Mouse (Mus musculus): ENCODE data around the gene Pcgf3. TPM values are rescaled to one million over a fixed set of nuclear protein-coding genes. Genes with fewer than 3 reads are reported as not detected.
A peak's percentile ranks its signal among the peaks of the same experiment; 100 is the strongest.

Gene Pcgf3
- 22.8 and 30.4 TPM in 2 replicates for polyA plus RNA-seq (2015; fragmentation: Nextera tagmentation; extraction: Ambion mirVana)

GRCm38 (mm10) chr5:108461082-108462065 is at the start of gene Pcgf3:
Gene Pcgf3 (plus strand): TSS chr5:108461232.
- peaks cover 34% of the 10 kb centered on the region for H3K4me1 ChIP-seq
- H3K9ac ChIP-seq: peak within 1 kb of the TSS; percentile 99
- under 1% methylated on average over 62 of the region's 62 CpGs for WGBS
- peak; percentile 99 for ATAC-seq (ENCODE audit: insufficient number of reproducible peaks, insufficient read depth, low FRiP score, low TSS enrichment, low read depth)
- peak within 1 kb of the TSS; percentile 99 for H3K4me2 ChIP-seq
- H3K27ac ChIP-seq: peak within 1 kb of the TSS; percentile 81
- H3K4me3 ChIP-seq: peak within 1 kb of the TSS; percentile 94
- H3K36me3 ChIP-seq: 0 out of 2 replicates have a peak, but pooled peaks cover 2% of the 10 kb centered on the region
- no peaks in the 10 kb centered on the region for H3K9me3 ChIP-seq
- H3K27me3 ChIP-seq: 0 out of 2 replicates have a peak, but pooled peaks cover 9% of the 10 kb centered on the region

GRCm38 (mm10) chr5:108414711-108415110 is 46.3 kb upstream of the Pcgf3 start:
- no peak for ATAC-seq (ENCODE audit: insufficient number of reproducible peaks, insufficient read depth, low FRiP score, low TSS enrichment, low read depth)
- Histone ChIP-seq H3K9ac (no peak overlapping the region), H3K9me3 (no peaks in the 10 kb centered on the region), H3K36me3 (no peaks in the 10 kb centered on the region), H3K27me3 (no peaks in the 10 kb centered on the region), H3K4me1 (no peaks in the 10 kb centered on the region), H3K27ac (no peak overlapping the region), H3K4me3 (no peak overlapping the region), H3K4me2 (no peak overlapping the region)
- 70% methylated on average over 2 of the region's 2 CpGs for WGBS

GRCm38 (mm10) chr5:108422741-108423140 is 38.3 kb upstream of the Pcgf3 start:
- ATAC-seq (ENCODE audit: insufficient number of reproducible peaks, insufficient read depth, low FRiP score, low TSS enrichment, low read depth): no peak
- WGBS: 78% methylated on average over 3 of the region's 3 CpGs

GRCm38 (mm10) chr5:108423427-108423826 is 37.6 kb upstream of the Pcgf3 start:
- Histone ChIP-seq H3K4me3 (no peak overlapping the region), H3K27me3 (no peaks in the 10 kb centered on the region), H3K4me2 (no peak overlapping the region), H3K27ac (no peak overlapping the region), H3K9ac (no peak overlapping the region), H3K4me1 (no peaks in the 10 kb centered on the region), H3K36me3 (no peaks in the 10 kb centered on the region), H3K9me3 (no peaks in the 10 kb centered on the region)
- ATAC-seq (ENCODE audit: insufficient number of reproducible peaks, insufficient read depth, low FRiP score, low TSS enrichment, low read depth): no peak
- WGBS: 79% methylated on average over 2 of the region's 2 CpGs

More at GRCm38 (mm10) chr5:108422741-108423140, 38.3 kb upstream of the Pcgf3 start:
- H3K4me3 ChIP-seq: no peak overlapping the region
- no peaks in the 10 kb centered on the region for H3K4me1 ChIP-seq
- no peaks in the 10 kb centered on the region for H3K27me3 ChIP-seq
- H3K9me3 ChIP-seq: no peaks in the 10 kb centered on the region
- H3K4me2 ChIP-seq: no peak overlapping the region
- no peaks in the 10 kb centered on the region for H3K36me3 ChIP-seq
- no peak overlapping the region for H3K27ac ChIP-seq
- no peak overlapping the region for H3K9ac ChIP-seq

- Histone ChIP-seq H3K4me2 (no peak overlapping the region), H3K36me3 (peaks cover 23% of the 10 kb centered on the region), H3K4me1 (no peaks in the 10 kb centered on the region), H3K9ac (no peak overlapping the region), H3K27me3 (no peaks in the 10 kb centered on the region), H3K27ac (no peak overlapping the region), H3K9me3 (no peaks in the 10 kb centered on the region), H3K4me3 (no peak overlapping the region)
- ATAC-seq (ENCODE audit: insufficient number of reproducible peaks, insufficient read depth, low FRiP score, low TSS enrichment, low read depth): peak; percentile 48; the same call in 1 of the 2 replicates
- 60% methylated on average over 1 of the region's 1 CpGs for WGBS
Observed at GRCm38 (mm10) chr5:108427186-108427585, 33.8 kb upstream of the Pcgf3 start.

- no peaks in the 10 kb centered on the region for H3K9me3 ChIP-seq
- H3K4me2 ChIP-seq: no peak overlapping the region
- no peak overlapping the region for H3K27ac ChIP-seq
- H3K4me1 ChIP-seq: peaks cover 11% of the 10 kb centered on the region
- H3K27me3 ChIP-seq: no peaks in the 10 kb centered on the region
- H3K4me3 ChIP-seq: no peak overlapping the region
- no peak overlapping the region for H3K9ac ChIP-seq
- no peak for ATAC-seq (ENCODE audit: insufficient number of reproducible peaks, insufficient read depth, low FRiP score, low TSS enrichment, low read depth)
- WGBS: 87% methylated on average over 6 of the region's 6 CpGs
- H3K36me3 ChIP-seq: peaks cover 29% of the 10 kb centered on the region
Observed at GRCm38 (mm10) chr5:108431196-108431595, 29.8 kb upstream of the Pcgf3 start.

- no peaks in the 10 kb centered on the region; the same call in 1 of the 2 replicates for H3K27me3 ChIP-seq
- H3K4me3 ChIP-seq: peak within 1 kb of the TSS; percentile 88
- H3K27ac ChIP-seq: no peak within 1 kb of the TSS
- WGBS: 1% methylated on average over 42 of the region's 42 CpGs
- ATAC-seq (ENCODE audit: insufficient number of reproducible peaks, insufficient read depth, low FRiP score, low TSS enrichment, low read depth): peak; percentile 81
- H3K9me3 ChIP-seq: no peaks in the 10 kb centered on the region
- H3K4me2 ChIP-seq: peak within 1 kb of the TSS; percentile 86
- H3K9ac ChIP-seq: peak within 1 kb of the TSS; percentile 92
- peaks cover 29% of the 10 kb centered on the region for H3K36me3 ChIP-seq
- H3K4me1 ChIP-seq: peaks cover 11% of the 10 kb centered on the region
Observed at GRCm38 (mm10) chr5:108433804-108434587, 27.0 kb upstream of the Pcgf3 start, which contains the start of gene Atp5k. Gene Atp5k (minus strand): TSS chr5:108434448.

- H3K4me1 ChIP-seq: peaks cover 11% of the 10 kb centered on the region
- no peak overlapping the region for H3K27ac ChIP-seq
- H3K9ac ChIP-seq: peak overlapping the region; percentile 17; the same call in 1 of the 2 replicates
- H3K4me2 ChIP-seq: no peak overlapping the region
- peaks cover 15% of the 10 kb centered on the region for H3K36me3 ChIP-seq
- no peak for ATAC-seq (ENCODE audit: insufficient number of reproducible peaks, insufficient read depth, low FRiP score, low TSS enrichment, low read depth)
- no peaks in the 10 kb centered on the region; the same call in 1 of the 2 replicates for H3K27me3 ChIP-seq
- no peak overlapping the region for H3K4me3 ChIP-seq
- no peaks in the 10 kb centered on the region for H3K9me3 ChIP-seq
- WGBS: 73% methylated on average over 2 of the region's 2 CpGs
Observed at GRCm38 (mm10) chr5:108436101-108436500, 24.9 kb upstream of the Pcgf3 start.

- Histone ChIP-seq H3K9me3 (no peaks in the 10 kb centered on the region), H3K27me3 (peaks cover 34% of the 10 kb centered on the region), H3K9ac (no peak overlapping the region), H3K4me3 (no peak overlapping the region), H3K36me3 (no peaks in the 10 kb centered on the region), H3K4me1 (peaks cover 8% of the 10 kb centered on the region; the same call in 1 of the 2 replicates), H3K4me2 (no peak overlapping the region), H3K27ac (no peak overlapping the region)
- WGBS: 81% methylated on average over 3 of the region's 3 CpGs
- no peak for ATAC-seq (ENCODE audit: insufficient number of reproducible peaks, insufficient read depth, low FRiP score, low TSS enrichment, low read depth)
Observed at GRCm38 (mm10) chr5:108446973-108447372, 14.1 kb upstream of the Pcgf3 start.

- Histone ChIP-seq H3K27me3 (peaks cover 34% of the 10 kb centered on the region), H3K9me3 (no peaks in the 10 kb centered on the region), H3K4me1 (peaks cover 8% of the 10 kb centered on the region; the same call in 1 of the 2 replicates), H3K27ac (no peak overlapping the region), H3K36me3 (no peaks in the 10 kb centered on the region), H3K9ac (no peak overlapping the region), H3K4me3 (no peak overlapping the region), H3K4me2 (peak overlapping the region; percentile 69; the same call in 1 of the 2 replicates)
- 84% methylated on average over 7 of the region's 7 CpGs for WGBS
- ATAC-seq (ENCODE audit: insufficient number of reproducible peaks, insufficient read depth, low FRiP score, low TSS enrichment, low read depth): no peak
Observed at GRCm38 (mm10) chr5:108447857-108448256, 13.2 kb upstream of the Pcgf3 start.
